Mouse (Mus musculus): Measurements from ENCODE around the gene 1110059E24Rik. TPM values are rescaled to one million over a fixed set of nuclear protein-coding genes. Genes with fewer than 3 reads are reported as not detected.

1110059E24Rik gene
- polyA plus RNA-seq, 1 experiment from 2014 or later, result 41.0 TPM

DNA sequence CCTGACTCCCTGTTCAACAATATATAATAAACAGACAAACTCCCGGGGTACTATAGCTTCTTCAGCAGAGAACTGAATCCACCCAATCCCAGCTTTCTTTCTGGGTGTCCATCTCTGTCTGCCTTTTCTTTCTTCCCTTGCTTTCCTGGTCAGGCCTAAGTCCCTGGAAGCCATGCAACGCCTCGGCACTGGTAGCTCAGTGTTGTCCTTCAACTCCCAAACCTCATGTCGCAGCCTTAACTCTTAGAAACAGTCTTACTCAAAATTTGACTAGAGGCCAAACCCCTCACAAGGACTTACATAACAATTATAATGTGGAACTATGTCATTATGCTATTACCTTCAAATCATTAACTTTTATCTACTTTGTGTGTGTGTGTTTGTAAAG is 28.6 kb downstream of the 1110059E24Rik start:
- 85% methylated on average over 4 of the region's 4 CpGs for WGBS
- Histone ChIP-seq H3K27me3 (replicated peaks) (no peaks in the 10 kb centered on the region), H3K9ac (no peak overlapping the region)

DNA sequence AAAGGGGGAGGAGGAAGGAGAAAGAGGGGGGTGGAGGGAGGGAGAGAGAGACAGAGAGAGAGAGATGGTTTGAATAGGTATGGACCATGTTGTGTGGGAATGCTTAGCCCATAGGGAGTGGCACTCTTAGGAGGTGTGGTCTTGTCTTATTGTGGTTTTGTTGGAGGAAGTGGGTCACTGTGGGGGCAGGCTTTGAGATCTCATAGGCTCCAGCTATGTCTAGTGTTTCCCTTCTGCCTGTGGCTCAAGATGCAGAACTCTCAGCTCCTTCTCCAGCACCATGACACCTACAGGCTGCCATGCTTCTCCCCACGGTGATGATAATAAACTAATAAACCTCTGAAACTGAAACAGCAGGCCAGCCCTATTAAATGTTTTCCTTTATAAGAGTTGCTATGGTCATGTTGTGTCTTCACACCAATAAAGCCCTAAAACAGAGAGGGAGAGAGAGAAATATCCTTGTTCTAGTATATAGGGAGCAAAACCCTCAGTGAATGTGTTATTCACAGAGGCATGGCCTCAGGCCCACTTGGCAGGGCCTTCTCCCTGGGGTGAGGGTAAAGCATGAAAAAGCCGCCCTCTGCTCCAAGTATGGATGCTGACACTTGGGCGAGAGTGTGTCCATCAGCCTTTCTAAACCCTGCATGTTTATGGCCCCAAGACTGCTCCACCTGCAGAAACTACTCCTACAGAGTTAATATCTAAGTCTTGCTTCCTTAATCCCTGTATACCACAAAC is 29.2 kb downstream of the 1110059E24Rik start:
- H3K4me3 ChIP-seq, result no peak overlapping the region
- H3K36me3 ChIP-seq, result peaks cover under 1% of the 10 kb centered on the region; the same call in 1 of the 2 replicates

More for the DNA sequence above, 28.6 kb downstream of the 1110059E24Rik start:
- Histone ChIP-seq H3K4me1 (no peaks in the 10 kb centered on the region), H3K27ac (replicated peaks) (no peak overlapping the region), H3K4me3 (no peak overlapping the region), H3K9me3 (no peaks in the 10 kb centered on the region), H3K36me3 (no peaks in the 10 kb centered on the region), H3K4me2 (no peak overlapping the region)
- ATAC-seq (ENCODE audit: extremely low read depth, insufficient number of reproducible peaks, low FRiP score, low TSS enrichment), result no peak

DNA sequence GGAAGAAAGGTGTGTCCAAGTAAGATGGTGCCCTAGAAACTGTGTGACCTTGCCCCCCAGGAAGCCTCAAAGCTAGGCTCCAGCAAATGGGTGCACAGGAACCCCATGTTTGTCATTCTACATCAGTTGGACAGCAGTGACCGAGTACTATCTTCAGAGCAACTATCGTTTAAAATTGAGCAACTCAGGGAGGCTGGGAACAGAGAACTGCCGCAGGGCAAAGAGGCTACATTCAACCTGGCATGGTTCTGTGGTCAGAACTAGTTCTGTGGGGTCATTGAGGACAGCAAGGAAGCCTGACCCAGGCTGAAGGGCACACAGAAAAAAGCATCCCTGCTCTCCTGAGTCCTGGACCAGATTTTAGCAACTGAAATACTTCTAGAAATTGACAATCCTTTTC is 37.0 kb downstream of the 1110059E24Rik start:
- Histone ChIP-seq H3K9me3 (no peaks in the 10 kb centered on the region), H3K27ac (replicated peaks) (no peak overlapping the region), H3K4me3 (no peak overlapping the region), H3K9ac (no peak overlapping the region), H3K36me3 (peaks cover 11% of the 10 kb centered on the region), H3K4me1 (no peaks in the 10 kb centered on the region), H3K27me3 (replicated peaks) (no peaks in the 10 kb centered on the region), H3K4me2 (no peak overlapping the region)
- 86% methylated on average over 3 of the region's 3 CpGs for WGBS
- ATAC-seq (ENCODE audit: extremely low read depth, insufficient number of reproducible peaks, low FRiP score, low TSS enrichment), result no peak

More for the DNA sequence above, 29.2 kb downstream of the 1110059E24Rik start:
- no peak overlapping the region for H3K27ac ChIP-seq (replicated peaks)
- ATAC-seq (ENCODE audit: extremely low read depth, insufficient number of reproducible peaks, low FRiP score, low TSS enrichment), result no peak
- H3K9ac ChIP-seq, result no peak overlapping the region
- H3K4me1 ChIP-seq, result no peaks in the 10 kb centered on the region
- 75% methylated on average over 3 of the region's 3 CpGs for WGBS
- H3K9me3 ChIP-seq, result no peaks in the 10 kb centered on the region
- H3K27me3 ChIP-seq (replicated peaks), result no peaks in the 10 kb centered on the region
- no peak overlapping the region for H3K4me2 ChIP-seq

DNA sequence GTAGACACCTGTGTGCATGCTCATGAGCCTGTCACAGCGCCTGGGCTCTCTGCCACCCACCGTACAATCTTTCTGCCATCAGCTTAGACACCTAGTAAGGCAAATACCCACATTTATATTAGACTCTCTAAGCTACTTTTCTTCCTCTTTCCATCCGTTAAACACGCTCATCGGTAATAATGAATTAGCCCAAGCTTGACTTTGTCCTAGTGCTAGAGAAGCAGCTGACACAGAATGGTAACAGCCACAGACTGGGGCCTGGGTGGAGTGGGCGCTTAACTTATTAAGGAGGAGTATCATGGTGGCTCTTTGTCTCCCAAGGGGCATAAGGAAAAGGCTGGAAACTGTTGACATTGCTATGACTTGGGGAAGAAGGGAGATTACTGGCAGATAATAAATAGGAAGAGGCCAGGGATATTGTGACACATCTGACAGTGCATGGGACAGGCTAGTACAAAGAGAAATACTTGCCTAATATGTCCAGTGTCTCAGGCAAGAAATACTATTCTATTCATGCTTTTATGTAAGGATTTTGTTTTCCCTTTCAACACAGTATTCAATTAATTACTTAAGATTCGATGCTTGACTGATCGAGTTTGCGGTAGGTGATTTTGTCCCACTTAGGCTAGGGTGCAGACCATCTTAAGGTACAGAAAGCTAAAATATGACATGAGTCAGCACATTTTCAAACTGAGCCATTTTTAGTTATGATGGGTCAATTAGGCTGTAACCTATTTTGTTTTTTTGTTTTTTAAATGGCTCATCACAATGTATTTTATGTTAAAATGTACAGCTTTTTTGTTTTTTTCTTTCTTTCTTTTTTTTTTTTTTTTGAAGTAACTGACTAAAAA is 40.8 kb downstream of the 1110059E24Rik start:
- no peaks in the 10 kb centered on the region for H3K36me3 ChIP-seq
- no peak overlapping the region for H3K9ac ChIP-seq
- ATAC-seq (ENCODE audit: extremely low read depth, insufficient number of reproducible peaks, low FRiP score, low TSS enrichment), result no peak
- WGBS, result 89% methylated on average over 9 of the region's 9 CpGs
- no peak overlapping the region for H3K27ac ChIP-seq (replicated peaks)
- no peak overlapping the region for H3K4me3 ChIP-seq
- no peaks in the 10 kb centered on the region for H3K4me1 ChIP-seq
- H3K4me2 ChIP-seq, result no peak overlapping the region
- H3K9me3 ChIP-seq, result no peaks in the 10 kb centered on the region
- H3K27me3 ChIP-seq (replicated peaks), result no peaks in the 10 kb centered on the region

DNA sequence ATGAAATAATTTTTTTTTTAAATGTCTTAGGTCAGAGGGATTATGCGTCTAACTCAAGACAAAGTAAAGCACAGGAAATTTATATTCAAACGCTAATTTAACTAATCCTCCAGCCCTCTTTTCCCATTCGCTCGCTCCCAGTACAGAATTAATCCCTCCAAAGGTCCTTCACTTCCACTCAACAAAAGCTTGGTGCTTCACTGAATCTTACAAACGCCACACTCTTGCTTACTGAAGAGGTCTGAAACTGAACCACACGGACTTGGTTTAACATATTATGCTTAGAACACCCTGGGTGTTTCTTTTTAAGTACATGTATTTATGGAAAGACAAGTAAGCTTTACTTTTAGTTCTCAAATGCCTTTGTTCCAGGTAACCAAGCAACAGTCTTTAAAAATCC is 41.5 kb downstream of the 1110059E24Rik start:
- H3K4me1 ChIP-seq, result no peaks in the 10 kb centered on the region
- 68% methylated on average over 6 of the region's 6 CpGs for WGBS
- no peaks in the 10 kb centered on the region for H3K36me3 ChIP-seq

DNA sequence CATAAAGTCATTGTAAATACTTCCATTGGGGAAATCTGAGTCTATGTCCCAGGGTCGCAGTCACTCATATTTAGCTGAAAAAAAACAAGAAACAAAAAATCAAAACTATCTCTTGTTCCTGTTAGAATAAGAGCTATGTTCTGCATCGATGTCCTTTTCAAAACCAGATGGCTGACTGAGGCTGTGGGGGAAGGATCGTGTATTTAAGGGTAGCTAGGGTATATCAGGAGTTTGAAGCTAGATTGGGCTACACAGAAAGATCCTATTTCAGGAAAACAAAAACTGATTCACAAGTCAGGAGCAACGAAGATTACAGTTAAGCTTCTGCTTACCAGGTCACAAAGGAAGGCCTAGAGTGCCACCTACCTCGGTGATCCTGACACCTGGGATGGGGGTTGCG is 42.5 kb downstream of the 1110059E24Rik start:
- Histone ChIP-seq H3K4me2 (no peak overlapping the region), H3K4me1 (no peaks in the 10 kb centered on the region), H3K27me3 (replicated peaks) (no peaks in the 10 kb centered on the region), H3K4me3 (no peak overlapping the region), H3K36me3 (no peaks in the 10 kb centered on the region), H3K9ac (no peak overlapping the region), H3K27ac (replicated peaks) (no peak overlapping the region), H3K9me3 (no peaks in the 10 kb centered on the region)
- no peak for ATAC-seq (ENCODE audit: extremely low read depth, insufficient number of reproducible peaks, low FRiP score, low TSS enrichment)
- WGBS, result 69% methylated on average over 6 of the region's 6 CpGs

More for the DNA sequence above, 41.5 kb downstream of the 1110059E24Rik start:
- Histone ChIP-seq H3K27me3 (replicated peaks) (no peaks in the 10 kb centered on the region), H3K4me2 (no peak overlapping the region), H3K27ac (replicated peaks) (no peak overlapping the region), H3K9ac (no peak overlapping the region), H3K9me3 (no peaks in the 10 kb centered on the region), H3K4me3 (no peak overlapping the region)
- ATAC-seq (ENCODE audit: extremely low read depth, insufficient number of reproducible peaks, low FRiP score, low TSS enrichment), result no peak

DNA sequence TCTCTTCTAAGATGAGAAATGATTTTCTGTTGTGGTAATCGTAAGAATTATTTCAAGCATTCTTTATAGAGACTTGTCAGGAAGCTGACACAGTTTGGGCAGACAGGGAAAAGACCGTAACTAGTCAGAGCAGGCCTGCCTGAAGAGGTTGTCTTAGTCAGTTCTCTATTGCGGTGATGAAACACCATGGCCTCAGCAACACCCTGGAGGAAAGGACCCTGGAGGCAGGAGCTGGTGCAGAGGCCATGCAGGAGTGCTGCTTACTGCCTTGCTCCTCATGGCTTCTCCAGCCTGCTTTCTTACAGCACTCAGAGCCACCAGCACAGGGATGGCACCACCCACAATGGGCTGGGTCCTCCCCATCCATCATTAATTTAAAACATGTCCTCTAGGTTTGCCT is 47.5 kb downstream of the 1110059E24Rik start:
- peaks cover 11% of the 10 kb centered on the region for H3K4me1 ChIP-seq
- H3K27ac ChIP-seq (replicated peaks), result no peak overlapping the region
- no peak overlapping the region for H3K4me3 ChIP-seq
- no peak for ATAC-seq (ENCODE audit: extremely low read depth, insufficient number of reproducible peaks, low FRiP score, low TSS enrichment)
- peaks cover 3% of the 10 kb centered on the region; the same call in 1 of the 2 replicates for H3K36me3 ChIP-seq
- H3K9ac ChIP-seq, result no peak overlapping the region
- peaks cover 4% of the 10 kb centered on the region; the same call in 1 of the 2 replicates for H3K9me3 ChIP-seq
- H3K27me3 ChIP-seq (replicated peaks), result no peaks in the 10 kb centered on the region
- WGBS, result 91% methylated on average over 3 of the region's 3 CpGs
- H3K4me2 ChIP-seq, result no peak overlapping the region

DNA sequence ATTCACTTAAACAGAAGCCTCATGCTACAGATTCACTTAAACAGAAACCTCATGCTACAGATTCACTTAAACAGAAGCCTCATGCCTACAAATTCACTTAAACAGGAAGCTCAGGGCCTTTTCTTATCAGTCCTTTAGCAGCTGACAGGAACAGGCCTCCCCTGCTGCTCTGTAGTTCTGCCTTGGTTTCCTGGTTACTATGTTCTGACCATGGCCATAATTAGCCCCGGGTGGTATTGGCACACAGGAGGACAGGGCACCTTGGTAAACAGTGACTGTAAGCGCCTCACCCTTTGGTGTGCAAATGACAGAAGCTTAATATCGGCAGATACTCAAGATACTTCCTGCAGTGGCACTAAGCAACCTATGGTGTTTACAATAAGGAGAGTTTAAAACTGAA is 48.9 kb downstream of the 1110059E24Rik start:
- no peak for ATAC-seq (ENCODE audit: extremely low read depth, insufficient number of reproducible peaks, low FRiP score, low TSS enrichment)

DNA sequence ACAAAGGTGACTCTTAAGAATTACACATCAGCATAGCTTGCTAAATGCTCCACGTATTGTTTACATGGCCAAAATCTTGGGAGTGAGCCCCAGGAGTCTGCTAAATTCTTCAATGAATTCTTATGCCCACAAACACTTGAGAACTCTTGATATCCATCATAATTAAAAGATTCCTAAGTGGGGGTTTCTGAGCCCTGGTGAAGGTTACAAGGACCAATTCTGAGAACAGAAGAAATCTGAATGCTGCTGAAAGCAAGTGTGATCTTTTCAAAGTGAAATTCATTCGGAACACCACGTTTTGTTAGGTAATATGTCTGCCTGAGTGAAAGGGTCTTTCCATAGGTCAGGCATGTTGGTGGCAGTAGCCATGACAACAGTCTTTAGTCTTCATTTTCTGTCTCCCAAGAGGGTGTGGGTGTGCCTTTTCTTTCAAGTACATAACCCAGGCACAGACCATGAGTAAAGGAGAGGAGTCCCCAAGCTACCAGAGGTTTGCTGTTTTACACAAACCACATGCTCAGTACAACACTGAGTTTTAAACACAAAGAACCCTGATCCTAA is 51.2 kb downstream of the 1110059E24Rik start:
- Histone ChIP-seq H3K4me3 (no peak overlapping the region), H3K9ac (no peak overlapping the region), H3K27me3 (replicated peaks) (no peaks in the 10 kb centered on the region), H3K9me3 (peaks cover 4% of the 10 kb centered on the region; the same call in 1 of the 2 replicates), H3K4me2 (no peak overlapping the region), H3K4me1 (peaks cover 26% of the 10 kb centered on the region), H3K36me3 (peaks cover 20% of the 10 kb centered on the region), H3K27ac (replicated peaks) (no peak overlapping the region)
- 70% methylated on average over 3 of the region's 3 CpGs for WGBS
- ATAC-seq (ENCODE audit: extremely low read depth, insufficient number of reproducible peaks, low FRiP score, low TSS enrichment), result no peak

More for the DNA sequence above, 48.9 kb downstream of the 1110059E24Rik start:
- Histone ChIP-seq H3K9ac (0 out of 2 replicates have a peak overlapping the region, but pooled peaks have one; percentile 5), H3K9me3 (peaks cover 4% of the 10 kb centered on the region; the same call in 1 of the 2 replicates), H3K27ac (replicated peaks) (peak overlapping the region; percentile 53), H3K4me1 (peaks cover 25% of the 10 kb centered on the region), H3K27me3 (replicated peaks) (no peaks in the 10 kb centered on the region), H3K4me3 (no peak overlapping the region), H3K36me3 (peaks cover 3% of the 10 kb centered on the region; the same call in 1 of the 2 replicates), H3K4me2 (no peak overlapping the region)
- 31% methylated on average over 3 of the region's 3 CpGs for WGBS

DNA sequence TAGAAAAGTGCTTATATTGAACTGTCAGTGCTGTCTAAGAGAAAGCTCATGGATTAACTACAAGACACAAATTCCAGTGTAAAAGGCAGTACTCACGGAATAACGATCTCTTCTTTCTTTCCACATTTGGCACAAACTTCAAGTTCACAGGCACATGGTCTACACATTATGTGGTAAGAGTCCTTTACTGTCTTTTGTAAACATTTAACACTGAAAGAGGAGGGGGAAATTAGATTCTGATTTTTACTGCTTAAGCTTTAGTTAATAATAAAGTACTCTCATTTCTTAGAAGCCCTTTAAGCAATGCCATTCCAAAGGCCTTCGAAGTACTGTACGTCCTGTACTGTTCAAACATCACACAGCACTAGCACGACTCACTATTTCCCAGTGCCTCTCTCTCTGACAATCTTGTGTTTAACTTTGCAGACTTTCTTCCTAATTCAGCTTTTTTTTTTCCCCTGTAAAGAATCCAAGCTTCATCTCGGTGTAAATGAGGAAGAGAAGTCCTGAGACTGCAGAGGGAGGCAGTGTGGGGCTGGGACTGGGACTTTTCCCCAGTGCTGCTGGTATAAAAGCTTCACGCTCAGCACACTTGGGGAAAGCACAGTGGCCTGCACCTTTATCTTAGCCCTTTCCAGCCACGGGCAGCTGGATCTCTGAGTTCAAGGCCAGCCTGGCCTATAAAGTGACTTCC is 54.0 kb downstream of the 1110059E24Rik start:
- Histone ChIP-seq H3K4me1 (peaks cover 20% of the 10 kb centered on the region), H3K9me3 (no peaks in the 10 kb centered on the region), H3K4me3 (no peak overlapping the region), H3K9ac (no peak overlapping the region), H3K27me3 (replicated peaks) (no peaks in the 10 kb centered on the region), H3K4me2 (no peak overlapping the region), H3K36me3 (peaks cover 37% of the 10 kb centered on the region), H3K27ac (replicated peaks) (no peak overlapping the region; the same call in 1 of the 2 replicates)
- ATAC-seq (ENCODE audit: extremely low read depth, insufficient number of reproducible peaks, low FRiP score, low TSS enrichment), result no peak
- 59% methylated on average over 8 of the region's 8 CpGs for WGBS

DNA sequence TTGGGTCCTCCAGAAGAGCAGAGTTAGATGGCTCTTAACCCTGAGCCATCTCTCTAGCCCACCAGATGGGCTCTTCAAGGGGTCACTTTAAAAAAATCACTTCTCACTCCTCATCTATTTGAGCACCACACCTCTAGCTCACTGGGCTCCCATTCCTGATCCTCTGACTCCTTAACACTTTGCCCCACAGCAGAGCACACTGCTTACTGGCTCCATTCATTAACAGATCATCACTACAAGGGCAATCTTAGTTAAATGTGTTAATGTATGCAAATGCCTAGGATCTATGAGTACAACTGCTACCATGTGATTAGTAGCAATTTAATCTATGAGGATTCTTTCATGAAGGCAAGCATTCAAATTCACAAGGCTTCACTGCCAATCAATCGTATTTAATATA is 58.1 kb downstream of the 1110059E24Rik start:
- H3K4me1 ChIP-seq, result peaks cover 9% of the 10 kb centered on the region; the same call in 1 of the 2 replicates
- no peaks in the 10 kb centered on the region for H3K27me3 ChIP-seq (replicated peaks)
- peaks cover 53% of the 10 kb centered on the region for H3K36me3 ChIP-seq
- no peak overlapping the region for H3K9ac ChIP-seq
- no peaks in the 10 kb centered on the region for H3K9me3 ChIP-seq
- no peak for ATAC-seq (ENCODE audit: extremely low read depth, insufficient number of reproducible peaks, low FRiP score, low TSS enrichment)
- WGBS, result 93% methylated on average over 1 of the region's 1 CpGs
- H3K27ac ChIP-seq (replicated peaks), result no peak overlapping the region
- no peak overlapping the region for H3K4me2 ChIP-seq
- H3K4me3 ChIP-seq, result no peak overlapping the region
